Mouse (Mus musculus) CD4-positive helper T cell, adult 2 months (primary cell): Measurements from ENCODE around the gene Acvr1c.

Source experiments
- DNase-seq: peaks from one replicate; pipeline ENCODE4 v3.0.0-alpha.2; 2012; ENCODE audit warnings: low read depth, missing footprints, low spot score

Gene Acvr1c

DNA sequence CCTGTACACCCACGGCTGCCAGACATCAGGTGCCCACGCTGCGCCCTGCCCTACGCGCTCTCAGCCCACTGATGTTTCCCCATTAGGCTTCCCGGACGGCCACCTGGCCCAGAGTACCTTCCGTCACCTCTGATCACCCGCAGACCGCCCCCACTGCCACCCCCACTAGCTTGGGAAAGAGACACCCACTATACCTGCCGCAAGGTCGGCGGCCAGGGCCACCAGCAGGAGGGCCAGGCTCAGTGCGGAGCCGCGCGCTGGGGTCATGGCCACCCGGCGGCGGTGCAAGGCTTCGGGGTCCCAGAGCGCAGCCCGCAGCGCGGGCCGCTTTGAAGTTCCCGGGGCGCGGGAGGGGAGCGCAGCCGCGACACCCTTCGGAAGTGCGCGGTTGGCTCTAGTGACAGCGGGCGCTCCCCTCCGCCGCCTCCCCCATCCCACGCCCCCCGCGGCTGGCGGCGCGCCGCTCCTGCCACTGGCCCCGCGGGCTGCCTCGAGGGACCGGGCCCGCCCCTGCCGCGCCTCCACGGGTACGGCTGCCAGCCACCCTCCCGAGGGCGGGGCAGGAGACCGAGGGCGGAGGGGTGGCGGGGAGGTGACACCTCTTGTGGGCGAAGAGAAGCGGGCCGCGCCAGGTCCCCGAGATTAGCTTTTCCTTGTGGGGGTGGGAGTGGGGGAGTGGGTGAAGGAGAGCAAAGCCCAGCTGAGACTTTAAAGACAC lies at the start of gene Acvr1c:
Gene Acvr1c, minus strand, starts transcription at position 482 of the 718 bp plus-strand sequence.
- DNase-seq, result peak; percentile 49

DNA sequence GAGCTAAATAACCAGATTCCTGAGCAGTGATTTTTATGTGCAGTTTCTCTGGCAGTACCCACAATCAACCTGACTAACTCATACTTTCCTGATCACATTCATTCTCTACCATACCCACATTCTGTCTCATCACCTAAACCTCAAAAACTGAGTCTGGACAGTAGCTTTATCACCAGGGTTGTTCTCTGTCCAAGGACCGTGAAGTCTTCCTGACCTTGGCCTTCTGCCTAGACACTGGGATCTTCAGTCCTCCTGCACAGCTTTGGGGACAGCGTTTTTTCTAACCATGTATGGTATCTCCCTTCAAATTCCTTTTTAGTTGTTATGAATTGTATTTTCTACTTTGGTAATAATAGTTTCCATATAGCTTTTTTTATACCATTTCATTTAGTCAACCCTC lies 45.8 kb upstream of the Acvr1c start:
- DNase-seq, result no peak

DNA sequence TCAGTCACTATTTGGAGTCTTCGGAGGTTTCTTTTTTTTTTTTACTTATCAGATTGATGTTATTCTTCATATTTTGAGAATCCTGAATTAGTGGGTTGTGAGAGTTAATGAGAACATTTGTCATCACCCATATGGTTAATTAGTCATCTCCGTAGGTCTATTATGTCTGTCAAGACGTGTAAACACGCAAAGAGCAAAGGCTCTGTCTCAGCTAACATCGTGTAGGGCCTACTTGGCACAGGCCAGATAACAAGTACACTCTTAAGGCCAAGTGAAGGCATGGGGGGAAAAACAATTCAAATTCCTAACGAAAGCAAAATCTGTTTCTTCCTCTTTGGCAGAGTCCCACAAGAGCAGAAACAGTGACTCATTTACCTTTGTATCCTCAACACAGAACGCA lies 30.9 kb upstream of the Acvr1c start:
- no peak for DNase-seq

DNA sequence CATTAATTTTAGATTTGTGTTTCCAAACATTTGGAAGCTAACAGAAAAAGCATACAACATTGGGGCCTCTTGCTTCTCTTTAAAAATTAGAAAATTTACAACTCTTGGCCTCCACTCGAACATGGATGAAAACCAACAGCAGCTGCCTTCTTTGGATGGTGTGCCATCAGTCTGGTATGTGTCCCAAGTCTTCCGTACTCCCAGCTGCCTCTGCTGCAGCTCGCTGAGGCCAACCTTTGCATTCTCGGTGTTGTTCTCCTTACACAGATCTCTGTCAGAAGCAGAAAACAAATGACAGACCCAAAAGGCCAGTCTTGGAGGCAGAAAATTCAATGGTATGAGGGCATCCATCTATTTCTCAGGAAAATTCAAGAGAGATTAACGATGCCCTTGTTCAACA lies 22.3 kb upstream of the Acvr1c start:
- no peak for DNase-seq

DNA sequence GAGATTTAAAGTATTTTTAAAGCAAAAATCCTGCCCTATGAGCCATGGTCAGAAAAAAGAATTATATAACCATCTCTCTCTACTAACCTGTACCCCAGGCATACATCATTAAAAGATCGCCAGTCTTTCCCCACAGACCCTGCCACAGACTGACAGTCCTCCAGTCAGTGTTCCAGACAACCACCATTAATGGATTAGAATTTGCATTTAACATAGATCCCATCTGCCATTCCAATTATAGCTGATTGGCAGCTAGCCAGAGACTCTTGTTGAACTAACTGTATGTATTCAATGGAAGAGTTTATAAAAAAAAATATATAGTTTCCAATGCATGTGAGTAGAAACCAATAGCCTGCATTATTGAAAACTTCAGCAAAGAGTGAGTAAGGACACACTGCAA lies 21.8 kb upstream of the Acvr1c start:
- no peak for DNase-seq

DNA sequence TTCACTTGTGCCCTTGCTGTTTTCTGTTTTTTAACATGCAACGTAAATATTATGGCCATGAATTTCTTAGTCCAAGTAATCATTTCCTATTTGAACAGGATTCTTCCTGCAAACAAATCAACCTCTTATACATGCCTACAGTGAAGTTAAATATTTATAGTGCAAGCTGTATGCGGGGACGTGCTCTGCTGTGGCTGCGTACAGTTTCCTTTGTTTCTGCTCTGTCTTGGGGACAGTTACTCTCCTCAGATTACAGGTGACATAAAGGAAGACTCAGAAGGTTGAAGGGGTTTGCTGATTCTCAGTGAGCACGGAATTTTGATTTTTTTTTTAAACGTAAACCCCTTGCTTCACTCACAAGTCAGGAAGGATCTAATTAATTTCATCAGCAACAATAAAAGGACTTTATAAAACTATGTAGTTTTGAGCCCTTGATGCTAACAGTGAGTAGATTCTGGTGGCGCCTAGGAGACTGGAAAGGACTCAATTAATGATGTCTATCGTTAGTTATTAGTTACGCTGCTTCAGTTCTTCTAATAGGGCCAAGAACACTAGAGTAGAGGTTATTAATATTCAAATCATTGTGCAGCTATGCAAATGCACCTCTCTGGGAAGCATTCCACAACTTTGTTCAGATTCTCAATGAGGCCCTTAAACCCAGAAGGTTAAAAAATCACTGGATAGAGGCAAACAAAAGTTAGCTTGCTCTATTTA lies 19.9 kb upstream of the Acvr1c start:
- no peak for DNase-seq

DNA sequence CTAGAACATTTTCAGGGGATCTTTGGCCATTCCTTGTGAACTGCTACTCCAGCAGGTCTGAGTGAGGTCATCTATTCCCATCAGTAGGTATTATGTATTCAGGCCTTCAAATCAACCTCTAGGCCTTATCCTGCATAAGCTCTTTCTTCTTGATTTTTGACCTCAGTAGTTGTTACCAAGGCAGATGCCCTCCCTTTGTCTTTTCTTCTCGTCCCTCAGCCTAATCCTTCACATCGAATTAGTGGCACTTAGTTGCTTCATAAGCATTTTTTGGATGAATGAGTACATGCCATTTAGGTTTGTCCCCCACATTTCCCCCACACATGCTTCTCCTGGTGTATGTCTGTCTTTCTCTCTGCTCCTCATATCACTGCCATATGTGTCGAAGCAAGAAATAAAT lies 8.5 kb upstream of the Acvr1c start:
- no peak for DNase-seq

DNA sequence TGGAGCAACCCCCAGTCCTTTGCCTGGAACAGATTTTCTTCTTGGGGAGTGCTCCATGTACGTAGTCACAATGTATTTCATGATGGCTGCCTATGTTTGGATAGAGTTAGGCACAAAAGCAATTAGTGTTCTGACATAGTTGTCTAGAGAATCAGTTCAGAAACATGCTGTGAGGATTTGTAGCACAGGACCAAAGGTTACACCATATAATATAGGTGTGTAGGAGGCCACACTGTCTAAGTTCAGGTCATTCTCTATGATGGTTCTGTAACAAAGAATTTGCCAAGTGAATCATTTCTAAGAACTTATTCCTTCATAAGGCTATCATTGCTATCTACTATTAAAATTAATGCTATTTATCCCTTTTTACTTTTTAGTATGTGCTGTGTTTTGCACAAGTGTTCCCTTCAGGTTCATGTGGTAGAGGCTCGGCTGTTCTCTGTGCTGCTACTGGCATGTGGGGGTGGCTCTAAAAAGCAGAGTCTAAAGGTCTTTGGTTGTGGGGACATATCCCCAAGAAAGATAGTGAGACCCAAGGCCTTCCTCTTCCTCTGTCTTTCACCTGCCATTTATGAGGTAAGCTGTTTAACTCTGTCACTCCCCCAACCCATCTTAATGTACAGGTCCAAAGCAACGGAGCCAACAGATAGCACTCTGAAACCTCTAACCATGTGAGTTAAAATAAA lies 3.8 kb upstream of the Acvr1c start:
- DNase-seq, result no peak

DNA sequence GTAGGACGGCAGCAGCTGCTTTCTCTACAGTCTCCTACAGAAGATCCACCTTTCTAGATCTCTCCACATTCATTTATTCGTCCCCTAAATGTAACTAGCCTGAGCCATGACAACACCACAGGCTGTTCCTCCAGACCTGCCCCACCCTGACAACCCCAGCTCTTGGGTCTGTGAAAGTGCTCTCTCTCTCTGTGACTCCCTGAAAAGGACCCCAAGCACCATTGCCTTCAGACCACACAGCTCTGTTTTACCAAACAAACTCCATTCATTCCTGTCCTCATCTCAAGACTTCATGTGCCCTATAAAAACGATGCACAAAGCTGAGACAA lies 401 bp upstream of the Acvr1c start:
- no peak for DNase-seq

DNA sequence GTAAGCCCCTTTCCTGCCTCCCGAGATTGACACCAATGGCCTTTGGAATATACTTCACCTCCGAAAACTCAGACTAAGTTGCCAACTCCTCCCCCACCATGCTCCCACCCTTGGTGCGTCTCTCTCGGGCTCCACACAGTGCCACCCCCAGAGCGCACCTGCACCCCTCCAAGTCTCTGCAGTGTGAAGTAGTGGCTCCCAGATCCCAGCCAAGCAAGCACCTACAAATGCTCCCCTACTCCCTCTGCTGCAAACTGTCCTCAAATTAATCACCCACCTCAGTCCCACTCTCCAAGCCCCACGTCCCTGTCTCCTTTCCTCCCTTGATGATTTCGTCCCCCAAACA lies 654 bp downstream of the Acvr1c start:
- DNase-seq, result peak; percentile 19

DNA sequence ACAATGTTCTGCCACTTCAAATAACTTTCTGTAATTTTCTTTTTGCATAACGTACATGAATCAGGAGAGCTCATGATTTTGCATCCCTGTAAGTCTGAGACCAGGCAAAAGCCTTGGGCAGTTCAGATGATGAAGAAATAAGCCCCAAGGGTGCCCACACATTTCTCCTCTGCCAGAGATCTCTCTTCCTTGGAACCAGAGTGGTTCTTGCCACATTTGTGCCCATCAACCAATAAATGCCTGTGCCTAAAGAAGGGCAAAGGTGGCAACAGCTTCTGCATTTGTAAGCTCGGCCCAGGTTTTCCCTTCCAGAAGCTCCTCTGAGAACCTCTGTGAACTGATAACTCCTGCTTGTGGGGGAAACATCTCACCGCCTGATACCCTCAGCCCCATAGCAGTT lies 3.3 kb downstream of the Acvr1c start:
- DNase-seq, result no peak

DNA sequence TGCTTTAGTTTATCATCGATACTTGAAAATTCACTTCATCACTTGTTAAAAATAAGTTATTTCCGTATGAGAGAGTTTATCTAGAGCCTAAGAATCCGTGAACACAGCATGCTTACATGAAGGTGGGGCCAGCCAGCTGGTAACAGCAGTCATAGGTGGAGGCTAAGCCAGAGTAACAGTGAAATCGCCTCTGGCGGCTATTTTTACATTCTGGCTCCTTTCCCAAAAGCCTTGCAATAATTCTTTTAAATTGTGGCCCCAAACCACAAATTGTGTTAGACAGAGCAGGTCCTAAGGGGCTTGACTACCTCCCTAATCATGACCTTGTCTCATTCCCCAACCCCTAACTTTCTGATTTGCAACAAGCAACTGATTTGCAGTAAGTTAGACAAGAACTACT lies 4.8 kb downstream of the Acvr1c start:
- no peak for DNase-seq

DNA sequence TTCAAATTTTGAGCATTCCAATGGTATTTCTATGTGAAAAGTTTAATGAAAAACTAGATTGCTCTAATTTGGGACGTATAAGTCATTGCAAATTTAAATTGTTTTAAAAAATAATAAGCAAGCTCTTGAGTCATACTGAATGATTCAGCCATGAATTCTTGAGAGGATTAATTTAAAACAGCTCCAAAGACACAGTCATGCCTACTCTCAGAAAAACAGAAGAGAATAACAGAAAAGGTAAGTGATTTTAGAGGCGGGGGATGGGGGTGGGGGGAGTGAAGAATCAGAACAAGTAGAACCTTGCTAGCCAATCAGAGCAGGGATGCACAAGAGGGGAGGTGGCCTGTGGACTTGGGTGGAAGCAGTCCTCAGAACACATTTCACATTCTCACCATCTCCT lies 7.0 kb downstream of the Acvr1c start:
- no peak for DNase-seq

DNA sequence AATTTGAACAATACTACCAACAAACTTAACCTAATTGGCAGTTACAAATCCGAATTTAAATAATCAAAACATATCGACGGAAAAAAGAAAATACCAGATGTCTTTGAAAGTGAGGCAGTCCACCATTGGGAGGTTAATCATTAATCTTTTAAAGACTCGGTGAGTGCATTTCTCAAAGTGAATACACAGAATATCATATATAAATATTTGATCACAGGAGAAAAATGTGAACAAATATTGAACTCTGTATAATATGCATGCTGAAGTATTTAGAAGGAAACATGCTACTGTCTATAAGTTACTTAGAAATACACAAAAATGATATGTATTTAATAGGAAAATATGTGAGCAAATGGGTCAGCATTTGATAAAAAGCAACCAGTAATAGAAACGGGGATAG lies 21.0 kb downstream of the Acvr1c start:
- DNase-seq, result no peak

DNA sequence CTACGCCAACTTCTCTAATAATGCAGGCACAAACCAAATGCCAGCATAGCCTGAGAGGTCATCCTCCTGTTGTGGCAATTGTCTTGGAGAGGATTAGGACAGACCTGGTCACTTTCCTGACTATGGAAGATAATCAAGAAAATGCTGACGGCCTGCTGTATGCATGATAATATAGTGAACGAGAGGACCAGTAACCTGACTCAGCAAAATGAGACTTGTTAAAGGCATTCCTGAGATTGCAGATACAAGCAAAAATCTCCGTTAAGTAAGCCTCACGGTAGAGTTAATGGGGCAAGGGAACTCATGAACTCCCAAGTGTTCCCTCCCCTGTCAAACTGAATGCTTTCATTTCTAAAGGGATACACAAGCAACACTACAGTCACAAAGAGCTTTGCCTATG lies 28.1 kb downstream of the Acvr1c start:
- DNase-seq, result no peak

DNA sequence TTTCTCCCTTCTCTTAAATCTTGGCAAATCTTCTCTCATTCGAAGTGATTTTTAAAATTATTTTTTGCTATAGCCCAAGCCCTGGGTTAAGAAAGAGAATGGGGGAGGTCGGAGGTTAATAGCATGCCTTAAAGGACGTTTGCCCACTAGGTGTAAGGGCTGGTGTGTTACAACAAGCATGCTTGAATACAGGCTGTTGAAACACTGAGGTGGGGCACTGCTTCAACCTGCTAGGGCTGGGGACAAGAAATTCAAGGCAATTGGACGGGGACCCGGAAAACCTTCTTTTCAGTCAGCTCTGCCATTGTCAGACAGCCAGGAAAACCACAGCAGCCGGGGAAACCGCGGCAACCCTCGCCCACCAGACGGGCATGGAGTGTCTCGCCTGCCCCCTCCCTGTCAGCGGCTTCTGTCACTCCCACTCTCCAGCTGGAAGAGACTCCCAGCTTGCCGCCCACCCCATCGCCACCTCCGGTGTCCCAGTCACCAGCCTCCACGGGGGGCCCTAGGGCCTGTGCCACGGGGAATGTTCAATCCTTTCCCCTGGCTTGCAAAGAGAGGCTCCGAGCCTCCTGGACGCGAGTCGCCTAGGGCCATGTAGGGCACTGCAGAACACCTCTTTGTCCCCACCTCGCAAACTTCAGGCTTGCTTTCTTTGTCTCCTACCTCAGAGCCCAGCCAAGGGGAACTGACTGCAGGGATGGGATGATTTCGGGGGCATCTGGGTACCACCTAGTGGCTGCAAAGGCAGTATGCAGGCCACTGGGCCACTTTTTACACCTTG lies 33.4 kb downstream of the Acvr1c start:
- DNase-seq, result peak; percentile 49

DNA sequence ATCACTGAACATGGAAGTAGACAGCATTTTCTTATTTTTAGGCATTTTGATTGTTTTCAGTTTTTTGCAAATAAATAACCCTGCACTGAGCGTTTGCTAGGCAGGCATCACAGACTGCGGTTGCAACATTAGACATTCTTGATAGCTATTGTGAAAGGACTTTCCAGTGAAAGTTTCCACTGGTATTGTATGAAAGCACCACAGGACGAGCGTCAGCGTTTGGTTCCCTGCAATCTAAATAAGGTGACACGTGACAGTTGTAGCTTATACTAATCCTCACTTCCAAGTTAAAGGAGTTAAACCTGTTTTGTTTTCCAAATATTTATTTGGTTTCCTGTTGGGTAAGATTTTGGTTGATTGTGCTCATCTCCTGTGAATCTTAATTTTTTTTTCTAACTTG lies 34.4 kb downstream of the Acvr1c start:
- DNase-seq, result peak; percentile 10

DNA sequence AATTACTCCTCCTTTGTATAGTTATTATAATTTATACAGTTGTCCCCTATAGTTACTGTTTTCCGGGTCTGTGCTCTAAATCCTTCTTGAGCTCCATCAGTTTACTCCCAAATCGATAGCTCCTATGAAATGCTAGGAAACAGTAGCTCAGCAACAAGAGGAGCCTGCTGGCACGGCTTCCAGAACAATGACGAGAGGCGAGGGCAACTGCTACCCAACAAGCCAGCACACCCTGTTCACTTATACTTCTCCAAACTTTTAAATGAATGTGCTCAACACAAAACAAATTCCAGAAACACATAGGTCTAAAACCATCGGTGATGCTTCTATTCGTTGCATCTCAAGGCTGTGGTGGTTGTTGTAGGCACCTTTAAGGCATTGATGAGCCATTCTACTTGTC lies 41.5 kb downstream of the Acvr1c start:
- no peak for DNase-seq

DNA sequence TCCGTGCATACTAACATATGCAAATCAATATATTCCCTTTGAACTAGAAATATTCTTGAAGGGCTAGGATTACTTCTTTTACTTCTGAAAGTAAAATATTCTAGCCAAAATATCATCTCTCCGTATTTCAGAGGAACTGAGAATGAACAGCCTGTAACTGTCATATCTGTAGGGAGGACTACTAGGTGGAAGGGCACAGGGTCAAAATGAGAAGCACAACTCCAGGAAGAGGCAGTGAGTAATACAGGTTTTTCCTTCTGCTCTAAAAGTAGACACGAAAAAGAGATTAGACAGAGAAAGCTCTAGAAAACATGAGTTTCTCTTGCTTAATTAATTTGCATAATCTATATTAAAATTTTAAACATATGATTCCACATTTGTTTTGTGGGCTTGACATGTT lies 48.0 kb downstream of the Acvr1c start:
- DNase-seq, result no peak

DNA sequence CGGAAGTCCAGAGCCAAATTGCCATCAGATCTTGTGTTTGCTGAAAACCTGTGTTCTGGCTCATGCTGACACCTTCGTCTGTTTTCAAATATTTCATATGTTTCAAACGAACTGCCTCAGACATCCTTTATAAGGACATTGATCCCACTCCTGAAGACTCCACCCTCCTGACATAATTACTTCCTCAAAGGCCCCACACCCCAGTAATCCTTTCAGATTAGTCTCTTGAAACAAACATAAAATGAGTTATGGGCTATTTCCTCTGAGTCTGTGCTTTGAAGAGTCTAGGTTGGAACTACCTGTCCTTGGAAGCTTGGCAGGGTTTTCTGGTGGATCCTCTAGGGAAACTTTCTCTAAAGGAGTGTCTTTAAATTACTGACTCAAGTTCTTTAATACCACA lies 53.2 kb downstream of the Acvr1c start:
- DNase-seq, result no peak

DNA sequence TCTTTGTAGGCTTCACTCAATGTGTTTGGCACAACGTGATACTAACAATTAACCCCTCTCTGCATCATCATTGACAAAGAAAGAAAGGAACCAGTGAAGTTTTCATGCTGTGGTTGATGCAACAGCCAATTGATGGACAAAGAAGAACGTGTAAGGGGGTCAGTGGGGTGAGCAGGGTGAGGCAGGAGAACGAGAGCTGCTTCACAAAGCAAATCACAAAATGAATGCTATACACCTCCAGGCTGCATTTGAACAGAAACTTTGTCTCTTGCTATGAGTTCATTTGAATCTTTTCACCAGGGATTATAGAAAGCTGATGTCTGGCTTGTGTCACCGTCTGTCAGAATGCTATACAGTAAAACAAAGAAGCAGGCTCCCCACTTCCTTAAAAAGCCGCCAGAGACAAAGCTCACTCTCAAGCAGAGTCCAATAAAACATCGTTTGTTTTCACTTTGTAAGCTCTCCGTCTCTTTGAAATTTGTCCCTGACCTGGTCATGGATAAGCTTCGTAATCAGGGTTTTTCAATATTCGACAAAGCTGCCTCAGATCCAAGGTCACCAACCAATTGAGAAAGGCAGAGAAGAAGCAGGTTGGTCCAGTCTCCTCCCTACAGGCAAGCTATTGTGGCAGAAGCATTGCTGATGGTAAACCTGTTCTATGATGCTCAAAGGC lies 67.8 kb downstream of the Acvr1c start:
- no peak for DNase-seq

DNA sequence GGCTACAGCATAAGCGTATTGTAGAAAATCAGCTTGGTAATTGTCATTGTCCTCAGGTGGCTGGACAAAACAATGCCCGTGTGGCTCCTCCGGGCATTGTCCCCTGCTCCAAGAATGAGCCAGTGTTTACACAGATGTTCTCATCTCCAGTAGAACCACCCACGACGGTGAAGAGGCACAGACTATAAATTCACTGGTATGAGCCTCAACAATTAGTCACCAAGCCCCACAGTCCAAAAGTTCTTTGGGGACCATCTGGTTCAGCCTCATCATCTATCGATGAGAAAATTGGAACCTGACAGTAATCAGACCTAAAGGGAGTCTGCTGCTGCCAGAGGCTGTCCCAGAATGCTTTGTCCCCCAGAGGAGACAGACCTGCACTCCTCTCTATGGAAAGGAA lies 68.4 kb downstream of the Acvr1c start:
- no peak for DNase-seq
